Mouse (Mus musculus) limb, embryonic 12.5 days (tissue): ENCODE results near the gene Lgr4. TPM values are rescaled to one million over a fixed set of nuclear protein-coding genes. Genes with fewer than 3 reads are reported as not detected.
"Not testable (repeated sequence)": the region's sequence is repeated elsewhere in the genome, so short reads cannot be mapped to it uniquely, and the experiment has no call there.

Experiments used
- ATAC-seq: fragments of 200-750 bp; cut with Nextera tagmentation; 2 replicates; pipeline ENCODE4 v1.8.0; 2017; ENCODE audit warnings: low read depth, moderate TSS enrichment; ENCODE audit not compliant: insufficient number of reproducible peaks, insufficient read depth, low FRiP score, low TSS enrichment
- H3K27ac ChIP-seq: fragments of 300-500 bp; sonication (generic); 2 replicates; pipeline ENCODE4 v1.5.1; 2016; ENCODE audit warnings: mild to moderate bottlenecking, moderate library complexity
- H3K27me3 ChIP-seq: fragments of 300-500 bp; sonication (generic); 2 replicates; pipeline ENCODE4 v1.6.1; 2016; ENCODE audit warnings: mild to moderate bottlenecking, moderate library complexity
- H3K36me3 ChIP-seq: fragments of 300-500 bp; sonication (generic); 2 replicates; pipeline ENCODE4 v1.6.1; 2016; ENCODE audit warnings: mild to moderate bottlenecking, moderate library complexity
- H3K4me1 ChIP-seq: fragments of 300-500 bp; sonication (generic); replicated peaks from 2 replicates; pipeline ENCODE4 v1.6.1; 2016
- H3K4me2 ChIP-seq: fragments of 300-500 bp; sonication (generic); 2 replicates; pipeline ENCODE4 v1.6.1; 2016; ENCODE audit warnings: mild to moderate bottlenecking, moderate library complexity
- H3K4me3 ChIP-seq: fragments of 300-500 bp; sonication (generic); replicated peaks from 2 replicates; pipeline ENCODE4 v1.5.1; 2016; ENCODE audit warnings: mild to moderate bottlenecking
- H3K9ac ChIP-seq: fragments of 300-500 bp; sonication (generic); replicated peaks from 2 replicates; pipeline ENCODE4 v1.6.1; 2016; ENCODE audit warnings: mild to moderate bottlenecking, moderate library complexity
- H3K9me3 ChIP-seq: fragments of 300-500 bp; sonication (generic); 2 replicates; pipeline ENCODE4 v1.6.1; 2016; ENCODE audit warnings: mild to moderate bottlenecking, moderate library complexity
- WGBS: fragments of 180-500 bp; shearing (Covaris S2); methylation state at CpG from one replicate; pipeline ENCODE4 v1.1.7; 2016; 5-methylcytosine and 5-hydroxymethylcytosine counted together
- polyA plus RNA-seq: library from polyadenylated mRNA; unstranded; fragments of >200 nt; fragmentation: Nextera tagmentation; extraction: Ambion mirVana; gene quantifications from 2 replicates; pipeline ENCODE4 v1.2.1, GENCODE M21; 2016

The Lgr4 gene
- polyA plus RNA-seq = 22.1 and 23.4 TPM in 2 replicates

DNA sequence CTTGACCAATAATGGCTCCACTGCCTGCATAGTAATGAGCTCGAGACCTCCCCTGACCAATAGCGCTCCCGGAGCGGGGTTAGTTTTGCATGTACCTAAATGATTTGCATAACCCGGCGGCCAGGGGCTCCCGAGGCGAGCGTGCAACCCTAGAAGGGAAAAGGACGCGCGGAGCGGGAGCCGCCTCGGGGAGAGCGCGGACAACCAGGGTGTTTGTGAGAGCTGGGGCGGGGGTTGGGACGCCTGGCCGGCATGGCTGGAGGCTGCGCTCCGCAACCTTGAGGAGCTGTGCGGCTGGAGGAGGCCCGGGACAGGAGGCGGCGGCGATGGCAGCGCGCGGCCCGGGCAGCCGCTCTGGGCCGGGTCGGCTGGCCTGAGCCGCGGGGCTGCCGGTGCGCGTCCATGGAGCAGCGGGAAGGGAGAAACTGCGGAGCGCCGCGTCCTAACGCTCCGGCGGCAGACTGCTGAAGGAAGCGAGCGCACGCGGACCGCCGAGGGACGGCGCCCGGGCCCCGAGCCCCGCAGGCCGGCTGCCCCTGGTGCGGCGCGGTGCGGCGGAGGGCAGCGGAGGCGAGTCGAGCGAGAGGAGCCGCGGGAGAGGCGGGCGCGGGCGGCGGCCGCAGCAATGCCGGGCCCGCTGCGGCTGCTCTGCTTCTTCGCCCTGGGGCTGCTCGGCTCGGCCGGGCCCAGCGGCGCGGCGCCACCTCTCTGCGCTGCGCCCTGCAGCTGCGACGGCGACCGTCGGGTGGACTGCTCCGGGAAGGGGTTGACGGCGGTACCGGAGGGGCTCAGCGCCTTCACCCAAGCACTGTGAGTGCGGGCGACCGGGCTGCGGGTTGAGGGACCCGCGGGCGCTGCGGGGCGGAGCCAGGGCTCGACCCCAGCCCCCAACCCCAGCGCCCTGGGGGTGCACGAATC is at the start of gene Lgr4:
Lgr4 (plus strand) TSS at position 152 of the 918 bp plus-strand sequence.
- H3K9me3 ChIP-seq = no peaks in the 10 kb centered on the region
- WGBS = under 1% methylated on average over 102 of the region's 111 CpGs
- ATAC-seq = peak; percentile 98

DNA sequence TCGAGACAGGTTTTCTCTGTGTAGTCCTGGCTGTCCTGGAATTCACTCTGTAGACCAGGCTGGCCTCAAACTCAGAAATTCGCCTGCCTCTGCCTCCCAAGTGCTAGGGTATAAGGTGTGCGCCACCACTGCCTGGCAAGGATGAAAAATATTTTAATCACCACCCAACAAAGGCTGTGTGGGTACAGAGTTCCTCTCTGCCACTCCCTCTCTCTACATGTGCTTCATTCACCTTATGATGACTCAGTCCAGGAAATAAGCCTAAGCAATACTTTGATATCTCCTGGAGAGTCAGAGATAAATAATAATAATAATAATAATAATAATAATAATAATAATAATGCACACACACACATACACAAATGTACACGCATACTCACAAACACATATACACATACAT is 38.0 kb upstream of the Lgr4 start:
- H3K27me3 ChIP-seq, H3K4me3 ChIP-seq, H3K4me1 ChIP-seq, H3K4me2 ChIP-seq, H3K9me3 ChIP-seq, H3K27ac ChIP-seq, ATAC-seq, H3K36me3 ChIP-seq, H3K9ac ChIP-seq: not testable (repeated sequence)
- 82% methylated on average over 4 of the region's 4 CpGs for WGBS

More for the DNA sequence above, at the start of gene Lgr4:
- peaks cover 39% of the 10 kb centered on the region for H3K4me1 ChIP-seq
- H3K27me3 ChIP-seq = no peaks in the 10 kb centered on the region
- H3K4me2 ChIP-seq = peak within 1 kb of the TSS; percentile 82
- peak within 1 kb of the TSS; percentile 98 for H3K9ac ChIP-seq
- peak within 1 kb of the TSS; percentile 99 for H3K27ac ChIP-seq
- H3K4me3 ChIP-seq = peak within 1 kb of the TSS; percentile 92
- H3K36me3 ChIP-seq = no peaks in the 10 kb centered on the region

DNA sequence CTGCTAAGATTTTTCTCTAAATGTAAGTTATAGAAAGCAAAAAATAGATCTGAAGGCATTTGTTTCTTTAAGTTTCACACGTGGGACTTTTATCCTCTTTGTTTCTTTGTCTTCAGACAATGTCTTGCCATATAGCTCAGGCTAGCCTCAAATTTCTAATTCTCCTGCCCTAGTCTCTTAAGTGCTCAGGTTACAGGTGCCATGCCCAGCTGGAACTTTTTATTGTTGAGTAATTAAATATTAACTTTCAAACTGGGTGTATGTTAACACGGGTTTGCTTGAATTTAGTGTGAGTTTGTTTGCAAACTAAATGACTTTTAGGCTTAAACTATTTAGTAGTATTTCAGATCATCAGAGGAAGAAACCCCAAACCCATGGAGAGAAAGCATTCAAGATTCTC is 36.3 kb upstream of the Lgr4 start:
- no peak for ATAC-seq
- no peak overlapping the region for H3K4me3 ChIP-seq
- H3K4me2 ChIP-seq = no peak overlapping the region
- H3K36me3 ChIP-seq = no peaks in the 10 kb centered on the region
- 62% methylated on average over 2 of the region's 2 CpGs for WGBS
- H3K27ac ChIP-seq = no peak overlapping the region
- no peaks in the 10 kb centered on the region for H3K9me3 ChIP-seq
- no peaks in the 10 kb centered on the region for H3K4me1 ChIP-seq
- H3K27me3 ChIP-seq = no peaks in the 10 kb centered on the region
- H3K9ac ChIP-seq = no peak overlapping the region

DNA sequence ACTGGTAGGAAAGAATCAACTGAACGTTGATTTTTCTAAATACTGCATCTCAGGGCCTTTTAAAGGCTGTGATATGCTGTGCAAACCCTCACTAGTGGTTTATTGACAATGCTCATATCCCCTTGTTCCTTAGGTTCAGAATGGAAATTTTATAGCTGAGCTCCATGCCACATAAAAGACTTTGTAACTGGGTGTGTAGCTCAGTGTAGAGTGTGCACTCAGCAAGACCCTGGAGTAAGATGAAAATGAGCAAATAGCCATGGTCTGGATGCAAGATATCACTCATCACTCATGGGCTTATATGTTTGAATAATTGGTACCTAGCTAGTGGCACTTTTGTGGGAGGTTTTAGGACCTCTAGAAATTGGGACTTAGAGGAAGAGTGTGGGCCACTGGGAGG is 35.8 kb upstream of the Lgr4 start:
- Histone ChIP-seq H3K4me3 (no peak overlapping the region), H3K9me3 (no peaks in the 10 kb centered on the region), H3K9ac (no peak overlapping the region), H3K4me2 (no peak overlapping the region), H3K27me3 (no peaks in the 10 kb centered on the region), H3K36me3 (no peaks in the 10 kb centered on the region), H3K27ac (no peak overlapping the region), H3K4me1 (no peaks in the 10 kb centered on the region)
- 53% methylated on average over 1 of the region's 1 CpGs for WGBS
- no peak for ATAC-seq

DNA sequence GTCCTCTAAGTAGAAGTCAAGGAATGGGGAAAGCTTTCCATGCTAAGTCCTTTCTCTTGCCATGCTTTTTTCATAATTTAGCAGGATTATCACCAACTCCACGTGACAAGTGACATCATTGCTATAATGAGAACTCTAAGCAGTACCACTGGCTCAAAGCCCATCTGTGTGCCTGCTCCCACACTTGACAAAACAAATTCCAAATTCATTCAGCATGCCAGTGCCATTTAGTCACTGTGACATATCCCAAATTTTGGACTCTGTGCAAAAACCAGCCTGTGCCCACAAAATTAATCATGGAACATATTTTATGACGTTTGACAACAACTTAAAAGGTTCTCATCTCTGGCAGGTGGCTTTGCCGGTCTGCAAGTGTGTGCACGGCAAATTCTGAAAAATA is 33.3 kb upstream of the Lgr4 start:
- Histone ChIP-seq H3K4me2 (no peak overlapping the region), H3K36me3 (no peaks in the 10 kb centered on the region)
- 79% methylated on average over 4 of the region's 4 CpGs for WGBS

DNA sequence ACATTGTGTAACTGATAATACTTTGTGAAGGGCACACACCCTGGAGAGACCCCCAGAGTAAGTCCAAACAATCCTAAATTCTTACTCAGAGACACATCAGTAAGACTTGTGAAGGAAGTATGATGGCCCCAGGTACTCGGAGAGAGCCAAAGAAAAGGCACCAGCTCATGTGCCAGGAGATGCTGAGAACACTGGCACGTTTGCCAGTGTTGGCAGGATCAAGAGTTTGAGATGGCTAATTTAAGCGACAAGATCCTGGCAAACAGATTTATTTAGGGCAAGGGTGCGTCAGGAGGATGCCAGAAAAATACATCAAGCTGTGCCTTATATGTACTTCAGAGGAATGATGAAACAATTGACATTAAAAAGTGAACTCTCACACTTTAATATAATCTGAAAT is 32.9 kb upstream of the Lgr4 start:
- H3K9me3 ChIP-seq = no peaks in the 10 kb centered on the region
- H3K27me3 ChIP-seq = no peaks in the 10 kb centered on the region
- H3K9ac ChIP-seq = no peak overlapping the region
- H3K4me2 ChIP-seq = no peak overlapping the region
- H3K36me3 ChIP-seq = no peaks in the 10 kb centered on the region
- H3K27ac ChIP-seq = no peak overlapping the region
- no peaks in the 10 kb centered on the region for H3K4me1 ChIP-seq
- no peak for ATAC-seq
- WGBS = 65% methylated on average over 4 of the region's 4 CpGs
- no peak overlapping the region for H3K4me3 ChIP-seq

More for the DNA sequence above, 33.3 kb upstream of the Lgr4 start:
- no peaks in the 10 kb centered on the region for H3K27me3 ChIP-seq
- H3K4me1 ChIP-seq = no peaks in the 10 kb centered on the region
- no peak overlapping the region for H3K27ac ChIP-seq
- no peak overlapping the region for H3K4me3 ChIP-seq
- H3K9ac ChIP-seq = no peak overlapping the region
- no peak for ATAC-seq
- no peaks in the 10 kb centered on the region for H3K9me3 ChIP-seq

DNA sequence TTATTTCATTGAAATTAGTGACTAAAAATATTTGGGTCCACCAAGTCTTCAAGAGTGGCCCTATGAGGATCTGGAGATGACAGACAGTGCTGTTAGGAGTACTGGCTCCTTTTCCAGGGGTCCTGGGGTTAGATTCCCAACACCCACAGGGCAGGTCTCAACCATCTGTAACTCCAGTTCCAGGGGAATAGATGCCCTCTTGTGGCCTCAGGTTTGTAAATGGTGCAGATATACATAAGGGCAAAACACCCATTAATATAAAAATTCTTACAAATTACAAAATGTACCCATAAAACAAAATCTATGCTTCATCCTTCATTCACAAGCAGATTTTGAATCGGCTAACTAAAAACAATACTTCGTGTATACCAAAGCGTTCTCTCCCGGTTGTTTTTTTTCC is 27.4 kb upstream of the Lgr4 start:
- Histone ChIP-seq H3K27ac (peak overlapping the region; percentile 94), H3K4me1 (peaks cover 22% of the 10 kb centered on the region), H3K9ac (peak overlapping the region; percentile 96), H3K27me3 (no peaks in the 10 kb centered on the region), H3K36me3 (peaks cover 10% of the 10 kb centered on the region), H3K4me3 (peak overlapping the region; percentile 91), H3K4me2 (peak overlapping the region; percentile 49), H3K9me3 (no peaks in the 10 kb centered on the region)
- WGBS = 38% methylated on average over 4 of the region's 4 CpGs
- no peak for ATAC-seq

DNA sequence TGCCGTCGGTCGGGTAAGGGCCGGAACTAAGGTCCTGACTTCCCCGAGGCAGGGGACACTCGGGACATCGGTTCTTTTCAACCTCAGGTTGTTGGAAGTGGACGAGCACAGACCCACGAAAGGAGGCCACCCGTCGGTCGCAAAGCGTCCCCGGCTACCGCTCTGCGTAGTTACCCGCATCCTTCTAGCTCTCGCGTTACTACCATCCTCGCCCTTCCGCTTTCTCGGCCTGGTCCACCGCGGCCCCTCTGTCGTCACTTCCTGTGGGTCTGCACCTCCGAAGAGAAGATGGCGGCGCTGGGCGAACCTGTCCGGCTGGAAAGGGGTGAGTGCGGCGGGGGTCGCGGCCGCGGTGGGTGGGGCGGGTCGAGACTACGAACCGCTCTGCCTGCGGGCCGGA is 26.9 kb upstream of the Lgr4 start, which contains the start of gene Lin7c:
Lin7c (plus strand) TSS at position 257 of the 400 bp plus-strand sequence.
- Histone ChIP-seq H3K4me1 (peaks cover 22% of the 10 kb centered on the region), H3K27me3 (no peaks in the 10 kb centered on the region), H3K9me3 (no peaks in the 10 kb centered on the region), H3K4me3 (peak within 1 kb of the TSS; percentile 91), H3K36me3 (peaks cover 15% of the 10 kb centered on the region), H3K9ac (peak within 1 kb of the TSS; percentile 96), H3K27ac (peak within 1 kb of the TSS; percentile 94), H3K4me2 (peak within 1 kb of the TSS; percentile 71)
- under 1% methylated on average over 42 of the region's 42 CpGs for WGBS
- ATAC-seq = peak; percentile 99

DNA sequence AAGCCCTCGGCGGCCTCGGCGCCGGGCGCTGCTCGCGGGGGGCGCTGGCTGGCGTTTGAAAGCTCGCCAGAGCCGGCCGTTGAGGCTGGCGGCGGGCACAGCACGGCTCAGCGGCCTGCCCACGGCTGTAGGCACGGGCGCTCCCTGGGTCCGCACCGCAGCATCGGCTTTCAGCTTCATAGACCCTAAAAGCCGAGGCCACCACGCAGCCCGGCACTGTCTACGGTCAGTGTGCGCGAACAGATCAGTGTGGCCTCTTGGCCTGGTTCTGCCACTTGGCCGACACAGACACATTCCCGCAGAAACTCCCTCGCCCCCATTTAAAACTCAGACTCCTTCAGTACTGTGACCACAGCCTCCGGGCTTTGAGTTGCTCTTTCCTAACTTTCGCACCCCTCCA is 26.4 kb upstream of the Lgr4 start:
- Histone ChIP-seq H3K9me3 (no peaks in the 10 kb centered on the region), H3K4me3 (peak overlapping the region; percentile 91), H3K9ac (peak overlapping the region; percentile 96), H3K4me2 (peak overlapping the region; percentile 71), H3K4me1 (peaks cover 22% of the 10 kb centered on the region), H3K27ac (peak overlapping the region; percentile 94), H3K27me3 (no peaks in the 10 kb centered on the region), H3K36me3 (peaks cover 20% of the 10 kb centered on the region)
- peak; percentile 83 for ATAC-seq
- under 1% methylated on average over 34 of the region's 34 CpGs for WGBS

DNA sequence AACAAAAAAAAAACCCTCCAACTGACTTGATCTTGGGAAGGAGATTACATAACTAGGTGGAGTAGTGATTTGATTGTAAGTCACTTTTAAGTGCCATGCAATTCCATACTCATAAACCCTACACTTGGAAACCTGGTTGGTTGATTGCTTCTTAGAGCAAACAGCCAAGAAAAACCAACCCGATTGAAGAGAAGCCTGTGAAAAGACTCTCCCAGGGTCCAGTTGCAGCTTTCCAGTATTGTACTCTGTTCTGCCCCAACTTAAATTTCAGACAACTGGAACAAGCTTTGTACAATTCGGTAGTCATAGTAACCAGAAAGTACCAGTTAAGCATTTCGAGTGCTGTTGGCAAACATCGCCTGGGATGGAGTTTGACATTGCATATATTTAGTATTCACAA is 26.0 kb upstream of the Lgr4 start:
- 34% methylated on average over 4 of the region's 4 CpGs for WGBS
- Histone ChIP-seq H3K27me3 (no peaks in the 10 kb centered on the region), H3K4me3 (peak overlapping the region; percentile 91), H3K27ac (peak overlapping the region; percentile 94), H3K9me3 (no peaks in the 10 kb centered on the region), H3K36me3 (peaks cover 24% of the 10 kb centered on the region), H3K9ac (peak overlapping the region; percentile 96), H3K4me1 (peaks cover 22% of the 10 kb centered on the region), H3K4me2 (peak overlapping the region; percentile 71)
- ATAC-seq = no peak

DNA sequence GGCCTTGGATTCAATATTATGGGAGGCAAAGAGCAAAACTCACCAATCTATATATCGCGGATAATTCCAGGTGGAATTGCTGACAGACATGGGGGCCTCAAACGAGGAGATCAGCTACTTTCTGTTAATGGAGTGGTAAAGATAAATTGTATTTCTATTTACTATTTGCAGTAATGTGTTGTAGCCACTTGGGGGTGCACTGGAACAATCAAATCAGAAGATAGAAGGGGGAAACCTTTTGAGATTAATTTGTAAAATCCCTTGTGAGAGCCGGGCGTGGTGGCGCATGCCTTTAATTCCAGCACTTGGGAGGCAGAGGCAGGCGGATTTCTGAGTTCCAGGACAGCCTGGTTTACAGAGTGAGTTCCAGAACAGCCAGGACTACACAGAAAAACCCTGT is 21.1 kb upstream of the Lgr4 start:
- Histone ChIP-seq H3K9ac (no peak overlapping the region), H3K9me3 (no peaks in the 10 kb centered on the region), H3K27me3 (no peaks in the 10 kb centered on the region), H3K27ac (no peak overlapping the region), H3K4me3 (no peak overlapping the region), H3K36me3 (peaks cover 65% of the 10 kb centered on the region), H3K4me1 (peaks cover 22% of the 10 kb centered on the region), H3K4me2 (no peak overlapping the region)
- WGBS = 87% methylated on average over 7 of the region's 7 CpGs
- ATAC-seq = no peak
